Mouse (Mus musculus) kidney, postnatal 4 days (tissue): ENCODE results near the gene Snap47.
"Not testable (repeated sequence)": the region's sequence is repeated elsewhere in the genome, so short reads cannot be mapped to it uniquely, and the experiment has no call there.

Experiments
- DNase-seq, 2 experiments: peaks; one replicate each; pipeline ENCODE4 v3.0.0; 2021; ENCODE audit warnings: mixed read lengths in 2 of 2

Snap47 gene

DNA sequence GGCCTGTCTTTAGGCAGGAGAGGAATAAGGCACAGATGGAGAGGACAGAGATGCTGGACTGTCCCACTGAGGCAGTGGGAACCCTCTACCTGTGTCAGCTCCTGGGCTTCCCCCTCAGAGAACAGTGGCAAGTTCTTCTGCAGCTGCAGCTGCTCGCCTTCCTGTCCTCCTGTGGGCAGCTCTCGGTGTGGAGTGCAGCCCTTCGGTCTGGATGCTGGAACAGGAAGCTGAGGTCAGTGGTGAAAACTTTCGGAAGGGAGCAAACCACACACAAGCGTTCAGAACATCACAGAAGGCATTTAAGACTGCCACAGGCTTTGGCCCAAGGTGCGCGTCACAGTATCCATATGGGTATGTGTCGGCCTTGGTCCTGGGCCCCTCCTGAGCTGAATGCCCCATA, 29.6 kb downstream of the Snap47 start:
- peak in 1 of 2 experiments; percentile 11 for DNase-seq

- peak; percentile 41 to 60 for DNase-seq
Observed at GRCm38 (mm10) chr11:59418708-59419107, 32.3 kb downstream of the Snap47 start.

DNA sequence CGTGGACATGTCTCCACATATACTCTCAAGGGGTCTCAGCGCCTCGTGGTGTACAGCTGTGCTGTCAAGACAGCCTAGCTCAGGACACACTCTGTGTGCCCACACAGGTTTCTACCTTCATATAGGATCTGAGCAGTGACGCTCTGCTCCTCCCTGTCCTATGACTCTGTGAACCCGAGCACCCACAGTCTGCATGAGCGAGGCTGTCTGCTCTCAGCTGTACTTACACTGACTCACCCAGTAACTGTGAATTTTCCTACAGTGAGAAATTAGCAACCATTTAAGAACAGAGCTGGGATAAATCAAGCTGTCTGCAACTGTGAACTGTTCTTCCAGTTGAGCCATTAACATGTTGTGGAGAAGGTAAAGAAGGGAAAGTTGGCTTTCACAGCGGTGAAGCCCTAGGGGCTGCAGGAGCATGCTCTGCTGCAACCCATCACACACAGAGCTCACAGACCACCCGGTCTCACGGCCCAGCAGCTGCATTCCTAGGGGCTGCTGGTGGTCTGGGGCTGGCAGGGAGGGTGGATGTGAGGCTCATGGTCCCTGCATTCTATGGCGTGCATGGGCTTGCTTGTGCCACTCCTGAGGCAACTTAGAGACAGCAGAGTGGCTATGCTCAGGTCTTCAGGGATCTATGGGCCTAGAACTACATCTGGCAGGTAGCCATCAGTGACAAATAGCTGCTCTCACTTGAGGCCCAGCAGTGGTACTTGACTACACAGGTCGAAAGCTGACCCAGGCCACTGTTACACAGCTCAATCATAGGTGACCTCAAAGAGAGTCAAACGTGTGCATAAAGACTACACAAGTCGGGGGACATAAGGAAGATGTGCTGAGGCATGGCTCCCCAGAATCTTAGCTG, 37.8 kb downstream of the Snap47 start:
- no peak for DNase-seq

DNA sequence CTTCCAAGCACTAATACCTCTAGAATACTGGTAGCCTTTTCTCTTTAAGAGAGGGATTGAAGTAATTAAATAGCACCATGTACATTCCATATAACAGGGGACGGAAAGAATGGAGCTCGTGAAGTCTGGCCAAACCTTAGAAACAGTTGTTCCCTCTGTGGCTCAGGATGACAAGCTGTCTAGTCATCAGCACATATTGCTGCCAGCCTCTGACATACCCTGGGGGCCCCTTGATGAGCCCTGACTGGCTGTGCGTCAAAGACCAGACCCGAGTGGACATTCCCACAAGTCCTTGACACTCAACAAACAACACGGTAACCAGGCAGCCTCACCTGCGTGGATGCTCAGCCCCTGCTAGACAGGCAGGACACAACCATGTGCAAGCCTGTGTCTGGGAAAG, 38.9 kb downstream of the Snap47 start:
- DNase-seq: no peak

GRCm38 (mm10) chr11:59410851-59411250, 40.1 kb downstream of the Snap47 start:
- no peak for DNase-seq

GRCm38 (mm10) chr11:59405761-59406160, 45.2 kb downstream of the Snap47 start:
- DNase-seq: no peak

- DNase-seq: no peak
Observed at GRCm38 (mm10) chr11:59400876-59401275, 50.1 kb downstream of the Snap47 start.

- DNase-seq: no peak
Observed at GRCm38 (mm10) chr11:59399830-59400229, 51.2 kb downstream of the Snap47 start.

DNA sequence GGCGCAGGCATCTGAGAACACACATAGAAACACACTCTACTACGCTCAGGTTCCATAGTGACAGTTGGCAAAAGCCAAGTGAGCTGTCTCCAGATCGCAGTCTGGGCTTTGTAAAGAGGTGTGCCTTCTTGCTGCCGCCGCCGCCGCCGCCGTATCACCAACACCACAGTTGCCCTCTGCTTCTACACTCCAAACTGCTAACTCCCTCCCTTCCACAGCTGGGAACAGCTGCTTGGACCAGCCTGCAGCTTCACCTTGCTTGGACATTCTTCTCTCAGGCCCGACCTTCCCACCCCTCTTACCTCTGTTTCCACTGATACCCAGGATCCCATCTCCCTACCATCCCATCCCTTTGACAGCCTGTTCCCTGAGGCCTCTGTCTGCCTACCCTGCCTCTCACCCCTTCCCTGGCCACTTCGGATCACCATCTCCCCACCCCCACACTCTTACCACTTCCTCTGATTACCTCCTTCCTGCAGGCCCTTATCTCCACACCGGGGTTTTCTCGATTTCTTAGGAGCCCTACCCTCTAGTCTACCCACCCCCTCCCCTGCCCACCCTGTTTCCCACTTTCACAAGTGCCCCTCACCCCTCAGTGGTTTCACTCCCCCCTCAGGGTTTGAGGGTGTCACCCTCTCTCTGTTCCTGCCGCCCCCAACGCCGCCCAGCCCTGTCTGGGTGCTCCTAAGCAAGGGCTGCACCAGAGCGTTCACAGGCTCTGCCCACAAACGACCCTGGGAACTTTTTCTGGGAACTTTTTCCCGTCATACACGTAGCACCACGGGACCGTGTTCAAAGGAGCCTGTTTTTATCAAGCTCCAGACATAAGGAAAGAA, 53.2 kb downstream of the Snap47 start:
- DNase-seq: no peak

DNA sequence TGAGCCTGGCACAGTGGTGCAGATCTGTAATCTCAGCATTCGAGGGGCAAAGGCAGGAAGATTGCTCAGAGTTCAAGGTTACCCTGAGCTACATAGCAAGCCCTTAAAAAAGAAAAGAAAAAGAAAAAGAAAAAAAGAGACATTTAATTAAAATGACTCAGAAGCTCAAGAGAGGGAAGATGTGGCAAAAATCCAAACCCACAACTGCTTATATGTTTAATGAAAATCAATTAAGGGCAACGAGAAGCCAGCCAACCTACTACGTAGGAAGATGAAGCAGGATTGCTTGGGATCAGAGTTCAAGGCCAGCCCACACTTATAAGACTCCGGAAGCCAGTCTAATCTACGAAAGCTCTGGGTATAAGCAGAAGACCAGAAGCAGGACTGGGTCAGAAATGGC, 56.5 kb downstream of the Snap47 start:
- DNase-seq: no peak

GRCm38 (mm10) chr11:59393591-59393990, 57.4 kb downstream of the Snap47 start:
- peak; percentile 77 to 78 for DNase-seq

- no peak for DNase-seq
Observed at GRCm38 (mm10) chr11:59392300-59392699, 58.7 kb downstream of the Snap47 start.

DNA sequence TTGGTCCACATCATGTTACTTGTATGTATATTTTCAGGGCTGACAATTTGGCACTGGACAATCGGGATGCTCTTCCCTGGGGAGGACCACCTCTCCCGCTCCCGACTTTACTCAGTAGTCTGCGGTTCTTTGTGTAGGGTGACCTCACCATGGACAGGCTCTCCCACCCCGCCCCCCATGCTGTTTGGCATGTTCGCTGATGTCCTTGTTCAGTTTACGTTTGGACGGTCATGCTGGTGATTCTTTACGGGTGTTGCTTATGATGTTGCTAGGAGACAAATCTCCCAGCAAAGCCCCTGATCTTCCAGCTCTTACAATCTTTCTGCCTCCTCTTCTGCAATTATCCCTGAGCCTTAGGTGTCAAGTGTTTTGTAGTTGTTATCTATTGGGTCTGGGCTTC, 60.5 kb downstream of the Snap47 start:
- DNase-seq: no peak

DNA sequence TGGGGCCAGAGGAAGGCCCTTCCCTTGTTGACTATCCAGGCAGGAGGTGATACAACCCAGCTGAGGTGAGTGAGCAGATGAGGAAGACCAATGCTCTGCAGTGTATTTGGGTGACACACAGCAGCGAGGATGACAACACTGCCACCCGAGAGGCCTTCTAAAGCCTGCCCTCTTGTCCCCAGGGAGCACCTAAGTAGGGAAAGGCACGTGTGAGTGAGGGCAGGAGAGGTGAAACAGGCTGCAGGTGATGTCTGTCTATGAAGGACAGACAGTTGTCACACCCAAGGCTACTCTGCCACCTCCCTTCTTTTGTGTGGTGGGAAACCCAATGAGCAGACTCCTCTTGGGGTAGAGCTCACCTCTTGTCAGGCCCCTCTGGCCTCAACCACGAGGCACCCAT, 61.4 kb downstream of the Snap47 start:
- DNase-seq: no peak

GRCm38 (mm10) chr11:59388806-59389205, 62.2 kb downstream of the Snap47 start:
- DNase-seq: no peak

GRCm38 (mm10) chr11:59387471-59387870, 63.5 kb downstream of the Snap47 start:
- DNase-seq: no peak

- peak; percentile 54 to 72 for DNase-seq
Observed at GRCm38 (mm10) chr11:59385123-59385522, 65.9 kb downstream of the Snap47 start.

DNA sequence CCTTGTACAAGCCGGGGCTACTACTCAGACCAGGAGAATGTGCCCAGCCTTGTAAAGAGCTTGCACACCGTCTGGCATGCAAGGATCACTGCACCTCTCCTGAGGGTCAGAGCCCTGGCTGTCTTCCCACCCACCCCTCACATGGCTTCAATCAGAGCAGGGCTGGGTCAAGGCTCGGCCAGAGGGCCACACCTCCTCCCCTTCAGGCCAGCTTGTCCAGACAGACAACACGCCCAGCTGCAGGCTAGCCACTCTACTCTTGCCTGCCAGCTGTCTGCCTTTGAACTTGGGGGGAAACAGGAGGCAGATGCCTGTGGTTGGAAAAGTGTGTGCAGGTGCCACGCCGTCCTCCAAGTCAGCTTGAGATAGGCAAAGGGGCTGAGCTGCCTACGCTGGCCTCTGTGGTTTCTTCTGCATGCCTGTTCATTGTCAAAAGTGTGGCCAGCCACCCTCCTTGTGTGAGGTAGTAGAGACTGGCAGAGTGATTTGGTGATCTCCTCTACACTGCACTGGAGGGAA, 66.5 kb downstream of the Snap47 start:
- DNase-seq: peak; percentile 48 to 74

DNA sequence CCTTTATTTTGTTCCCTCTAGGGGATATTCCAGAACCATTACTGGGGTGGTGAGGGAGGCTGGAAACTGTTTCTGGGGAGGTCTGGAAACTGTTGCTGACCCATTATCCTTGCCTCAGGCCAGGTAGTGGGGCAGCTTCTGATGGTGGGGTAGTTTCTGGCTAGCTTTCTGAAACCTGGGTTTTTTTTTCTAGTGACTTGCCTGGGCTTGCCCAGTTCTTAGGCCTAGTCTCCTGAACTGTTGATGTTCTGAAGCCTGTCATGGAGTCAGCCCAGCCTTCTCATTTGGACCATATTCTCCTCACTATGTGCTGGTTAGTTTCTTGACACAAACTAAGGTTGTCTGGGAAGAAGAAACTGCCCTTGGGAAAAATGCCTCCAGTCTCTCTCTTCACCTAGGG, 71.4 kb downstream of the Snap47 start:
- DNase-seq: no peak

DNA sequence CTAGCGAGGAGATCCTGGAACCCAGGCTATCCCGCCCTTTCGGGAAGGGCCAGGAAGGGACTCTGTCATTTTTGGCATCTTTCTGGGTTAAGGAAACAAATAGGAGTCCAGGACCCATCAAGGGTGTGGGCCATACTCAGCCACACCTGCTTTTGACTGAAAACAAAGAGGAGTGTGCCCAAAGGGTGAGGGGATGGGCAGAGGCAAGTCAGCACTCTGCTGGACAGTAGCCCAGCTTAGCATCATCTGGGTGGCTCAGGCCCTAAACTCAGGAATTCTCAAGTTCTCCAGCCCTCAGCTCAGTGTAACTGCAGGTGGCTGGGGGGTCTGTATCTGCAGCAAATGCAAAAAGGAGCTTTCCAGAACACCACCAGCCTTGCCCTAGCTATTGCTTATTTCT, 73.0 kb downstream of the Snap47 start:
- no peak for DNase-seq

- DNase-seq: no peak
Observed at GRCm38 (mm10) chr11:59375475-59375874, 75.5 kb downstream of the Snap47 start, which contains the start of gene Prss38. TSS of gene Prss38 (minus strand) at chr11:59375657.

DNA sequence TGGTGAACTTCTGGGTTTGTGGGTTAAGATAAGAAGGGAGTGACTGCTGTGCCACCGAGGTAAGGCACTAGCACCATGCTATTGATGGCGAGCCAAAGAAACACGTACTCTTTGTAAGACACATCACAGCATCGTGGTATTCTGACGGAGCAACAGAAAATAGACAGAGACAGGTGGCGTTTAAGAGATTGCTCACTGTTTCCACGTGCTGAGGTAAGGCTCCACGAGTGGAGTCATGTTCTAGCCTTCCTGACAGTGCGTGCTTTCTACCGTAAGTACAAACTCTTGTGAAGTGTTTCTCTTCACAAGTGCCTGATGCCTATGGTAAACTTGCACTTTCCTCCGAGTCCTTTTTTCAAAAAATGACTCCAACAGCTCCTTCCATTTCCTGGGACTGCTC, 81.1 kb downstream of the Snap47 start:
- no peak for DNase-seq

DNA sequence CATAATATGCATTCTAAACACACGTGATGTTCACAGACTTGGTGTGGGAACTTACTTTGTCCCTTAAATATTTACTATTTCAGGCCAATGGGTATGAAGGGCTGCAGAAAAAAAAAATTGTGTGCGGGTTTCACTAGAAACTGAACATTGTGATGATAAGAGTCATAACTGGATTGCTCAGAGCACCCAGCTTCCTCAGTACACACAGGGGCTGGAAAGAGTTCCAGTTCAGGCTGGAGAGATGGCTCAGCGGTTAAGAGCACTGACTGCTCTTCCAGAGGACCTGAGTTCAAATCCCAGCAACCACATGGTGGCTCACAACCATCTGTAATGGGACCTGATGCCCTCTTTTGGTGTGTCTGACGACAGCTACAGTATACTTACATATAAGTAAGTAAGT, 83.0 kb downstream of the Snap47 start:
- not testable (repeated sequence) for DNase-seq

GRCm38 (mm10) chr11:59366633-59367032, 84.4 kb downstream of the Snap47 start:
- peak; percentile 68 to 76 for DNase-seq
